Mouse (Mus musculus): Measurements from ENCODE around the gene Arhgef28.

- TF ChIP-seq CTCF (IDR thresholded peaks at IDR 0.05; ENCODE audit: low read depth, low read length) (no peak), POLR2A (IDR thresholded peaks at IDR 0.05; ENCODE audit: insufficient read depth, low read length) (no peak)
Observed at GRCm38 (mm10) chr13:98121124-98121470, 85.1 kb downstream of the Arhgef28 start.
